Mouse (Mus musculus) brain, embryonic 14.5 days (tissue): ENCODE measurements at regions not wholly inside any gene's neighbourhood (a gene's known extent, or its start where the extent isn't known, plus 50 kb on each side); places are given as distances from the start of the nearest gene placed in this dataset.

Experiments used
- CTCF ChIP-seq: fragments of 200-500 bp; IDR thresholded peaks from 2 replicates; pipeline ENCODE4 v1.5.1; 2012; ENCODE audit warnings: inconsistent platforms, mild to moderate bottlenecking, moderate library complexity, borderline replicate concordance; ENCODE audit not compliant: insufficient read depth, insufficient read length; ENCODE audit errors: extremely low read depth
- POLR2A ChIP-seq: fragments of 200-500 bp; IDR thresholded peaks from 2 replicates; pipeline ENCODE4 v1.6.1; 2012; ENCODE audit warnings: mild to moderate bottlenecking, inconsistent platforms, borderline replicate concordance; ENCODE audit not compliant: poor library complexity, insufficient read depth, insufficient read length, severe bottlenecking; ENCODE audit errors: extremely low read depth

DNA sequence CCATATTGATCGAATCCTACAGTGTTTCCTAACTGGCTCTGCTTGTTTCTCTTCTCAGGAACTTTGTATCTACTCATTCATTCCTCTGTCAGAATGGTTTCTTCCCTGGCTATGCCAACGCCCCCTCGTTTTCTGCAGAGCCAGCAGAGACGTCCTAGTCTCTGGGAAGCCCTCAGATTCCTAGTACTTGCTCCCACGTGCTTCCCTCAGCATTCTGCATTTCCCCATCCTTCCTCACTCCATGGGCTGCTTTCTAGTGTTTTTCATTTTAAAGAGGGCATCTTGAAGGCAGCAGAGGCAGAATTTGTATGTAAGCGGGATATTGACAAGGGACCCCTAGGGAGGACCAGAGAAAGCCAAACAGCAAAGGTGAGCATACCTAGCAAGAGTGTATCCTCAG is 80.2 kb downstream of the 4931417E11Rik start:
- TF ChIP-seq CTCF, result no peak
- no peak for TF ChIP-seq POLR2A
